Mouse (Mus musculus) hindbrain, postnatal 0 days (tissue): ENCODE measurements around the gene Entpd4b. TPM values are rescaled to one million over a fixed set of nuclear protein-coding genes. Genes with fewer than 3 reads are reported as not detected.
A peak's percentile ranks its signal among the peaks of the same experiment; 100 is the strongest.
"Not testable (repeated sequence)": the region's sequence is repeated elsewhere in the genome, so short reads cannot be mapped to it uniquely, and the experiment has no call there.

Experiments used
- ATAC-seq: fragments of 200-750 bp; cut with Nextera tagmentation; 2 replicates; pipeline ENCODE4 v1.8.0; 2017; ENCODE audit warnings: mild to moderate bottlenecking, moderate TSS enrichment, moderate library complexity
- DNase-seq: peaks from one replicate; pipeline ENCODE4 v3.0.0-alpha.2; 2015; ENCODE audit warnings: low spot score
- H3K27ac ChIP-seq: fragments of 300-500 bp; sonication (generic); 2 replicates; pipeline ENCODE4 v1.5.1; 2014; ENCODE audit warnings: mild to moderate bottlenecking
- H3K27me3 ChIP-seq: fragments of 300-500 bp; sonication (generic); 2 replicates; pipeline ENCODE4 v1.6.1; 2014; ENCODE audit warnings: low read length, mixed read lengths; ENCODE audit not compliant: insufficient read depth
- H3K36me3 ChIP-seq: fragments of 300-500 bp; sonication (generic); 2 replicates; pipeline ENCODE4 v1.6.1; 2014; ENCODE audit warnings: low read length, mixed read lengths; ENCODE audit not compliant: insufficient read depth
- H3K4me1 ChIP-seq: fragments of 300-500 bp; sonication (generic); 2 replicates; pipeline ENCODE4 v1.6.1; 2014; ENCODE audit warnings: antibody characterized with exemption, low read length, mixed read lengths; ENCODE audit not compliant: insufficient read depth
- H3K4me2 ChIP-seq: fragments of 300-500 bp; sonication (generic); 2 replicates; pipeline ENCODE4 v1.6.1; 2014; ENCODE audit warnings: low read depth, mild to moderate bottlenecking, low read length, moderate library complexity, mixed read lengths
- H3K4me3 ChIP-seq: fragments of 300-500 bp; sonication (generic); 2 replicates; pipeline ENCODE4 v1.5.1; 2014; ENCODE audit warnings: low read length
- H3K9ac ChIP-seq: fragments of 300-500 bp; sonication (generic); replicated peaks from 2 replicates; pipeline ENCODE4 v1.6.1; 2014; ENCODE audit warnings: mild to moderate bottlenecking, low read length, moderate library complexity, mixed read lengths
- H3K9me3 ChIP-seq: fragments of 300-500 bp; sonication (generic); 2 replicates; pipeline ENCODE4 v1.6.1; 2016; ENCODE audit warnings: low read length, mixed read lengths
- WGBS: fragments of 180-500 bp; shearing (Covaris S2); extraction: QIAGEN DNeasy Blood & Tissue Kit; methylation state at CpG from one replicate; pipeline ENCODE4 v1.1.7; 2014; 5-methylcytosine and 5-hydroxymethylcytosine counted together
- polyA plus RNA-seq: library from polyadenylated mRNA; unstranded; fragments of >200 nt; fragmentation: Nextera tagmentation; extraction: Ambion mirVana; gene quantifications from 2 replicates; pipeline ENCODE4 v1.2.1, GENCODE M21; 2015
- total RNA-seq: library from RNA; depleted of rRNA; stranded (reverse); fragments of >200 nt; gene quantifications from 2 replicates; pipeline ENCODE4 v1.2.3, GENCODE M21; 2014; rRNA removed

Entpd4b gene
- total RNA-seq, result 23.4 and 23.7 TPM in 2 replicates
- 14.8 and 14.9 TPM in 2 replicates for polyA plus RNA-seq

- not testable (repeated sequence) for H3K36me3 ChIP-seq, H3K9ac ChIP-seq, H3K27ac ChIP-seq, H3K27me3 ChIP-seq, H3K4me3 ChIP-seq, DNase-seq, H3K9me3 ChIP-seq, H3K4me2 ChIP-seq, H3K4me1 ChIP-seq
- WGBS, result no CpG with 5 or more reads among the region's 68 CpGs
- peak; percentile 96 for ATAC-seq
Measured at GRCm38 (mm10) chr14:69555110-69555831, at the start of gene Entpd4b. Gene Entpd4b, plus strand, starts transcription at chr14:69555424.

GRCm38 (mm10) chr14:69507000-69507399 is 48.2 kb upstream of the Entpd4b start:
- not testable (repeated sequence) for ATAC-seq, H3K27ac ChIP-seq, H3K36me3 ChIP-seq, H3K27me3 ChIP-seq, H3K9ac ChIP-seq, H3K9me3 ChIP-seq, DNase-seq, H3K4me1 ChIP-seq, H3K4me2 ChIP-seq, H3K4me3 ChIP-seq
- no CpG with 5 or more reads among the region's 1 CpGs for WGBS

- H3K9me3 ChIP-seq, H3K27ac ChIP-seq, H3K9ac ChIP-seq, H3K4me3 ChIP-seq, DNase-seq, H3K4me2 ChIP-seq, H3K36me3 ChIP-seq, ATAC-seq, H3K4me1 ChIP-seq, H3K27me3 ChIP-seq: not testable (repeated sequence)
- no CpG with 5 or more reads among the region's 2 CpGs for WGBS
Measured at GRCm38 (mm10) chr14:69512449-69512848, 42.8 kb upstream of the Entpd4b start, which contains the start of gene Gm27179. Gene Gm27179, minus strand, starts transcription at chr14:69512549.

GRCm38 (mm10) chr14:69520810-69521209 is 34.4 kb upstream of the Entpd4b start:
- H3K27ac ChIP-seq, H3K36me3 ChIP-seq, DNase-seq, ATAC-seq, H3K27me3 ChIP-seq, H3K4me3 ChIP-seq, H3K4me2 ChIP-seq, H3K9me3 ChIP-seq, H3K4me1 ChIP-seq, H3K9ac ChIP-seq: not testable (repeated sequence)
- no CpG with 5 or more reads among the region's 2 CpGs for WGBS

GRCm38 (mm10) chr14:69523001-69523400 is 32.2 kb upstream of the Entpd4b start:
- ATAC-seq, H3K9me3 ChIP-seq, H3K4me1 ChIP-seq: not testable (repeated sequence)

GRCm38 (mm10) chr14:69526202-69526601 is 29.0 kb upstream of the Entpd4b start:
- ATAC-seq, H3K9ac ChIP-seq, H3K4me2 ChIP-seq, H3K9me3 ChIP-seq, H3K27ac ChIP-seq, H3K36me3 ChIP-seq, H3K4me1 ChIP-seq, H3K27me3 ChIP-seq, H3K4me3 ChIP-seq, DNase-seq: not testable (repeated sequence)
- no CpG with 5 or more reads among the region's 1 CpGs for WGBS

More at GRCm38 (mm10) chr14:69523001-69523400, 32.2 kb upstream of the Entpd4b start:
- H3K9ac ChIP-seq, DNase-seq, H3K27me3 ChIP-seq, H3K27ac ChIP-seq, H3K4me2 ChIP-seq, H3K36me3 ChIP-seq, H3K4me3 ChIP-seq: not testable (repeated sequence)
- no CpG with 5 or more reads among the region's 1 CpGs for WGBS

- not testable (repeated sequence) for H3K4me2 ChIP-seq, DNase-seq, H3K9ac ChIP-seq, H3K27ac ChIP-seq, H3K4me3 ChIP-seq, ATAC-seq, H3K27me3 ChIP-seq, H3K36me3 ChIP-seq, H3K4me1 ChIP-seq, H3K9me3 ChIP-seq
- no CpG with 5 or more reads among the region's 7 CpGs for WGBS
Measured at GRCm38 (mm10) chr14:69536539-69536938, 18.7 kb upstream of the Entpd4b start.

GRCm38 (mm10) chr14:69540113-69540512 is 15.1 kb upstream of the Entpd4b start:
- H3K27ac ChIP-seq, H3K4me2 ChIP-seq, H3K9ac ChIP-seq, H3K9me3 ChIP-seq, ATAC-seq, H3K36me3 ChIP-seq, H3K27me3 ChIP-seq, H3K4me1 ChIP-seq, H3K4me3 ChIP-seq, DNase-seq: not testable (repeated sequence)
- whole genome bisulfite sequencing, result no CpG with 5 or more reads among the region's 5 CpGs

- DNase-seq, H3K9ac ChIP-seq, H3K4me1 ChIP-seq, H3K27me3 ChIP-seq, H3K36me3 ChIP-seq, H3K9me3 ChIP-seq, ATAC-seq, H3K27ac ChIP-seq, H3K4me3 ChIP-seq, H3K4me2 ChIP-seq: not testable (repeated sequence)
- no CpG with 5 or more reads among the region's 7 CpGs for WGBS
Measured at GRCm38 (mm10) chr14:69542695-69543094, 12.5 kb upstream of the Entpd4b start.

GRCm38 (mm10) chr14:69544033-69544432 is 11.2 kb upstream of the Entpd4b start:
- H3K4me3 ChIP-seq, H3K27me3 ChIP-seq, H3K4me2 ChIP-seq, H3K9ac ChIP-seq, H3K4me1 ChIP-seq, ATAC-seq, H3K9me3 ChIP-seq, DNase-seq, H3K36me3 ChIP-seq, H3K27ac ChIP-seq: not testable (repeated sequence)
- WGBS, result no CpG with 5 or more reads among the region's 7 CpGs
